Mouse (Mus musculus): ENCODE data around the gene Rgl2.
"Not testable (repeated sequence)": the region's sequence is repeated elsewhere in the genome, so short reads cannot be mapped to it uniquely, and the experiment has no call there.

Gene Rgl2

GRCm38 (mm10) chr17:33951021-33951946, 21.9 kb downstream of the Rgl2 start, which contains the start of gene B3galt4:
TSS of gene B3galt4 (minus strand) at chr17:33951488.
- peak; percentile 82 for DNase-seq

GRCm38 (mm10) chr17:33952015-33952414, 22.7 kb downstream of the Rgl2 start:
- not testable (repeated sequence) for DNase-seq

GRCm38 (mm10) chr17:33952879-33953278, 23.5 kb downstream of the Rgl2 start:
- DNase-seq, result no peak

- no peak for DNase-seq
These were observed 24.0 kb downstream of the Rgl2 start for GRCm38 (mm10) chr17:33953310-33953709.

GRCm38 (mm10) chr17:33953961-33954565, 24.7 kb downstream of the Rgl2 start:
- DNase-seq, result no peak

- DNase-seq, result no peak
These were observed 25.6 kb downstream of the Rgl2 start for GRCm38 (mm10) chr17:33954646-33955554.

GRCm38 (mm10) chr17:33955555-33956214, 26.3 kb downstream of the Rgl2 start, which contains the start of the genes Vps52 and Rps18:
TSS of gene Vps52 (plus strand) at chr17:33955812.
TSS of gene Rps18 (minus strand) at chr17:33956001.
- peak; percentile 97 for DNase-seq

GRCm38 (mm10) chr17:33956336-33956735, 27.0 kb downstream of the Rgl2 start:
- no peak for DNase-seq

GRCm38 (mm10) chr17:33957493-33957892, 28.1 kb downstream of the Rgl2 start:
- DNase-seq, result no peak

GRCm38 (mm10) chr17:33958451-33958850, 29.1 kb downstream of the Rgl2 start:
- DNase-seq, result no peak

- no peak for DNase-seq
These were observed 29.8 kb downstream of the Rgl2 start for GRCm38 (mm10) chr17:33959135-33959534.

- DNase-seq, result no peak
These were observed 30.6 kb downstream of the Rgl2 start for GRCm38 (mm10) chr17:33959948-33960347.

GRCm38 (mm10) chr17:33962876-33963275, 33.5 kb downstream of the Rgl2 start:
- no peak for DNase-seq

GRCm38 (mm10) chr17:33965082-33965845, 35.9 kb downstream of the Rgl2 start:
- DNase-seq, result no peak

GRCm38 (mm10) chr17:33965846-33966550, 36.7 kb downstream of the Rgl2 start:
- DNase-seq, result no peak

GRCm38 (mm10) chr17:33968489-33968888, 39.1 kb downstream of the Rgl2 start:
- DNase-seq, result peak; percentile 84

GRCm38 (mm10) chr17:33968927-33969326, 39.6 kb downstream of the Rgl2 start:
- peak; percentile 58 for DNase-seq

GRCm38 (mm10) chr17:33969394-33969793, 40.1 kb downstream of the Rgl2 start:
- no peak for DNase-seq

- no peak for DNase-seq
These were observed 43.3 kb downstream of the Rgl2 start for GRCm38 (mm10) chr17:33972691-33973090.

GRCm38 (mm10) chr17:33973572-33973971, 44.2 kb downstream of the Rgl2 start:
- DNase-seq, result no peak
